Mouse (Mus musculus) liver, embryonic 14.5 days (tissue): ENCODE data around the gene Sgpl1. TPM values are rescaled to one million over a fixed set of nuclear protein-coding genes. Genes with fewer than 3 reads are reported as not detected.

Experiments
- ATAC-seq: fragments of 200-750 bp; cut with Nextera tagmentation; 2 replicates; pipeline ENCODE4 v1.8.0; 2017; ENCODE audit warnings: moderate number of reproducible peaks, mild to moderate bottlenecking, moderate library complexity; ENCODE audit not compliant: insufficient read depth
- DNase-seq, 3 experiments: peaks; one replicate each; pipeline ENCODE4 v3.0.0-alpha.2; 2012 to 2013; ENCODE audit warnings: low read depth in 3 of 3, low spot score in 3 of 3
- H3K27ac ChIP-seq: fragments of 300-500 bp; sonication (generic); 2 replicates; pipeline ENCODE4 v1.5.1; 2014; ENCODE audit warnings: moderate library complexity, mild to moderate bottlenecking, control low read depth, inconsistent platforms
- H3K27me3 ChIP-seq: fragments of 300-500 bp; sonication (generic); 2 replicates; pipeline ENCODE4 v1.6.1; 2014; ENCODE audit warnings: mild to moderate bottlenecking, low read length, moderate library complexity; ENCODE audit not compliant: control insufficient read depth, insufficient read depth
- H3K36me3 ChIP-seq: fragments of 300-500 bp; sonication (generic); replicated peaks from 2 replicates; pipeline ENCODE4 v1.6.1; 2014; ENCODE audit warnings: low read depth; ENCODE audit not compliant: control insufficient read depth, insufficient read depth
- H3K4me1 ChIP-seq, 2 experiments: fragments of 200-500 bp in 1 of 2; fragments of 300-500 bp in 1 of 2; sonication (generic) in 1 of 2; replicated peaks; 2 replicates each; pipeline ENCODE4 v1.6.1; 2012 to 2014; ENCODE audit warnings: antibody characterized with exemption in 1 of 2, inconsistent platforms in 1 of 2, low read length in 1 of 2; ENCODE audit not compliant: control insufficient read depth in 2 of 2, insufficient read depth in 2 of 2
- H3K4me2 ChIP-seq: fragments of 300-500 bp; sonication (generic); 2 replicates; pipeline ENCODE4 v1.6.1; 2014; ENCODE audit warnings: low read depth, mild to moderate bottlenecking, control low read depth, moderate library complexity
- H3K4me3 ChIP-seq, 2 experiments: fragments of 200-500 bp in 1 of 2; fragments of 300-500 bp in 1 of 2; sonication (generic) in 1 of 2; 2 replicates each; pipeline ENCODE4 v1.5.1; 2012 to 2014; ENCODE audit warnings: low read depth in 2 of 2, low read length in 2 of 2, mild to moderate bottlenecking in 2 of 2, control low read depth in 1 of 2, inconsistent platforms in 1 of 2, moderate library complexity in 1 of 2; ENCODE audit not compliant: insufficient read depth in 1 of 2
- H3K9ac ChIP-seq: fragments of 300-500 bp; sonication (generic); replicated peaks from 2 replicates; pipeline ENCODE4 v1.6.1; 2014; ENCODE audit warnings: mild to moderate bottlenecking, control low read depth, moderate library complexity
- H3K9me3 ChIP-seq: fragments of 300-500 bp; sonication (generic); 2 replicates; pipeline ENCODE4 v1.6.1; 2016; ENCODE audit warnings: low read length, mixed read lengths; ENCODE audit not compliant: control insufficient read depth
- CTCF ChIP-seq: IDR thresholded peaks from 2 replicates; pipeline ENCODE4 v1.5.1; 2016; ENCODE audit warnings: antibody characterized with exemption, low read depth, control low read depth
- EP300 ChIP-seq: IDR thresholded peaks from 2 replicates; pipeline ENCODE4 v1.6.1; 2016; ENCODE audit warnings: antibody characterized with exemption, low read depth
- WGBS: fragments of 180-500 bp; shearing (Covaris S2); extraction: QIAGEN DNeasy Blood & Tissue Kit; methylation state at CpG from one replicate; pipeline ENCODE4 v1.1.7; 2014; ENCODE audit not compliant: insufficient replicate concordance; 5-methylcytosine and 5-hydroxymethylcytosine counted together
- polyA plus RNA-seq, 2 experiments: library from polyadenylated mRNA; depleted of rRNA in 1 of 2; stranded (reverse) in 1 of 2; unstranded in 1 of 2; fragments of >200 nt; fragmentation: Nextera tagmentation in 1 of 2; extraction: Ambion mirVana in 1 of 2; gene quantifications; 2 replicates each; pipeline versions ENCODE4 v1.2.1 to v1.2.3; 2012 to 2014

The Sgpl1 gene
- polyA plus RNA-seq (2012; rRNA removed) (7.9 and 10.7 TPM in 2 replicates), polyA plus RNA-seq (2014; fragmentation: Nextera tagmentation; extraction: Ambion mirVana) (16.6 and 18.1 TPM in 2 replicates)

DNA sequence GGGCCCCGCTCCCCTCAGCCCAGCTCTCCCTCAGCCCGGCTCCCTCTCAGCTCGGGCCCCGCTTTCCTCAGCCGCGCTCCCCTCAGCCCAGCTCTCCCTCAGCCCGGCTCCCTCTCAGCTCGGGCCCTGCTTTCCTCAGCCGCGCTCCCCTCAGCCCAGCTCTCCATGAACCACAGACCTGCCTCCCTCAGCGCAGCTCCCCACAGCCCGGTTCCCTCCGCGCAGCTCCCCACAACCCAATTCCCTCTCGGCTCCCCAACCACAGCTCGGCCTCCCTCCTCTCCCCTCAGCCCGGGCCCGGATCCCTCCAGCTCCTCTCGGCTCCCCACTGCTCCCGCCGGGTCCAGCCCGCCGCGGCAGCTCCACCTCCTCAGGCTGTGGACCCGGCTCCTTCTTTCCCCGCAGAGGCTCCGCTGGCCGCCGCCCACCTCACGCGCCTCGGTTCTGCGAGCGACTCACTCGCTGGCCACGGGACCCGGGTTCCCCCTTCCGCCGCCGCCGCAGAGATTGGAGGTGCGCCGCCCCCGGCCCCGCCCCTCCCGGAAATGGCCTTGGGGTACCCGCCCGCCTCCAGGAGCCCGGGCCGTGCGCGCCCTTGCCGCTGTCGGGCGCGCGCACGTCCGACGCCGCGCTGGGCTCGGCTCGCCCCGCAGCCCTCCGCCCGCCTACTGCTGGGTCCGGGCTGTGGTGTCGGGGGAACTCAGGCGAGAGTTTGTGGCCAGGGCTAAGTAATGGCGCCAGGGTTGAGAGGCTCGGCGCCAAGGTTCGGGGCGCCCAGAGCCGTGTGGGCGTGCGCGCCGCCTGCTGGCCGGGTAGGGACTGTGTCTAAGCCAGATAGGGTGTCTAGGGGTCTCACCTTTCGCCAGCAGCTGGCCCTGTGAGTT, at the start of gene Sgpl1:
Gene Sgpl1 (minus strand): TSS at position 547 of the 884 bp plus-strand sequence.
- Histone ChIP-seq H3K4me1 (peaks cover 22 to 40% of the 10 kb centered on the region in 2 experiments), H3K4me3 (peak within 1 kb of the TSS; percentile 78 to 90), H3K4me2 (peak within 1 kb of the TSS; percentile 82), H3K9me3 (no peaks in the 10 kb centered on the region), H3K27ac (peak within 1 kb of the TSS; percentile 55), H3K36me3 (no peaks in the 10 kb centered on the region), H3K9ac (peak within 1 kb of the TSS; percentile 78), H3K27me3 (no peaks in the 10 kb centered on the region)
- DNase-seq (peak; percentile 70 to 77 (median 72)), ATAC-seq (peak; percentile 88)
- TF ChIP-seq EP300: no peak
- peak; percentile 94 for TF ChIP-seq CTCF
- under 1% methylated on average over 82 of the region's 82 CpGs for WGBS

DNA sequence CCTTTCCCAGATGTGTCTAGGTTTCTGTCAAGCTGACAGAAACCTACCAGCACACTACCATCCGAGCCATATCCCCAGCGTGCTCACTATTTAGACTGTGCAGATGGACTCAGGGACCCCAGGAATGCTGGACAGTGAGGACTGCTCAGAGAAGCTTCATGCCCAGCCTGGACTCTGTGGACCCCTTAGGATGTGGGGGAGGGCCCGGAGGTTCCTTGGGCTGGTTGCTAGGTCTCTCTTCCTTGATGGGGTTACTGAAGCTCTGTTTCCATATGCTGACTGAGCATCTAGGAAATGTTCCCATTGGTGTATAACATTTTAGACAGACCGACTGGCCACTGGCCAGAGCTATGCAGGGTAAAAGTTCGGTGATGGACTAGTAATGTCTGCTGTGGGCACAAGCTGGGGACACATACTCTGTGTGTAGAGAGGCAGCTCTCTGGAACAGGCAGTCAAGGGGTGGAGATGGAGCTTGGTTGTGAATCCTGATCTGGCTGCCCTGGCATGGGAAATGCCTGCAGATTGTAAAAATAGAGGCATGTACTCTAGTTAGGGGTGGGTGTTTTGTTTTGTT, 48.3 kb upstream of the Sgpl1 start:
- Histone ChIP-seq H3K36me3 (no peaks in the 10 kb centered on the region), H3K27me3 (no peaks in the 10 kb centered on the region), H3K4me3 (no peak overlapping the region), H3K4me1 (no peaks in the 10 kb centered on the region), H3K9ac (no peak overlapping the region), H3K4me2 (no peak overlapping the region), H3K27ac (no peak overlapping the region), H3K9me3 (no peaks in the 10 kb centered on the region)
- 56% methylated on average over 5 of the region's 5 CpGs for WGBS
- ATAC-seq: no peak
- no peak for DNase-seq
- TF ChIP-seq EP300: no peak
- no peak for TF ChIP-seq CTCF

DNA sequence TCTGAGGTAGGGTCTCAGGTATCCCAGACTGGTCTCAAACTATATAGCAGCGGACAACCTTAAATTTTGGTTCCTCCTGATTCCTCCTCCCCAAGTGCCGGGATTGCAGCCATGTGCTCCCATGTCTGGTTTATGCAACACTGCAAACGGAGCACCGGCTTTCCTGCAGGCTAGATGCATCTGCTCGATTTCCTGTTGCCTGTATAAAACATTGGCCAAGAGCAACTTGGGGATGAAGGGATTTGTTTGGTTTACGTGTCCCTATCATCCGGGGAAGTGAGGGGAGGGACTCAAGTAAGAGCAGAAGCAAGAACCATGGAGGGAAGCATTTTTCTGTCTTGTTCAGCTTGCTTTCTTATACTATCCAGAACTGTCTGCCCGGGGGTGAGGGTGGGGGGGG, 47.7 kb upstream of the Sgpl1 start:
- no peaks in the 10 kb centered on the region for H3K9me3 ChIP-seq
- no peaks in the 10 kb centered on the region for H3K36me3 ChIP-seq
- no peak overlapping the region for H3K4me2 ChIP-seq
- WGBS: 61% methylated on average over 8 of the region's 8 CpGs
- H3K9ac ChIP-seq: no peak overlapping the region
- H3K27ac ChIP-seq: no peak overlapping the region
- ATAC-seq (no peak), DNase-seq (no peak)
- no peak overlapping the region for H3K4me3 ChIP-seq
- H3K27me3 ChIP-seq: no peaks in the 10 kb centered on the region
- no peaks in the 10 kb centered on the region for H3K4me1 ChIP-seq
- TF ChIP-seq CTCF: no peak
- TF ChIP-seq EP300: no peak

DNA sequence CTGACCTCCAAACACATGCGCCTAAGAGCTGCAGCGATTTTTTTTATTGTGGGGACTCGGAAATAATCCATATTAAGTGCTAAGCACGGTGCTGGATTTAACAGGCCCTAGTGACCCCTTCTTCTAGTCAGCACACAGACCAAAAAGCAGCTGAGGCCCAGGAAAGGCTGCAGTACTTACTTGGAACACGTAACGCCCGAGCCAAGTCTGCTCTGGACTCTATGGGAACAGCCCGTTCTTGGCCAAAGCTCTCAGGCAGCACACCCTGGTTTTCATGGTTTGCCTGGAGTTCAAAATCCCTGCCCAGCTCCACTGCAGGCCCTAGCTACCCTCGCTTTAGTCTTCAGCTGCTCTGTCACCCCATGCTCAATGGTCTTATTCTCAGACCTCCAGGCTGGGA, 47.1 kb upstream of the Sgpl1 start:
- no peak overlapping the region for H3K4me2 ChIP-seq
- H3K4me3 ChIP-seq: no peak overlapping the region
- H3K4me1 ChIP-seq: no peaks in the 10 kb centered on the region
- H3K9me3 ChIP-seq: no peaks in the 10 kb centered on the region
- WGBS: 69% methylated on average over 9 of the region's 9 CpGs
- H3K36me3 ChIP-seq: no peaks in the 10 kb centered on the region
- DNase-seq (no peak), ATAC-seq (no peak)
- TF ChIP-seq CTCF: no peak
- TF ChIP-seq EP300: no peak
- no peak overlapping the region for H3K9ac ChIP-seq
- no peak overlapping the region for H3K27ac ChIP-seq
- no peaks in the 10 kb centered on the region for H3K27me3 ChIP-seq

DNA sequence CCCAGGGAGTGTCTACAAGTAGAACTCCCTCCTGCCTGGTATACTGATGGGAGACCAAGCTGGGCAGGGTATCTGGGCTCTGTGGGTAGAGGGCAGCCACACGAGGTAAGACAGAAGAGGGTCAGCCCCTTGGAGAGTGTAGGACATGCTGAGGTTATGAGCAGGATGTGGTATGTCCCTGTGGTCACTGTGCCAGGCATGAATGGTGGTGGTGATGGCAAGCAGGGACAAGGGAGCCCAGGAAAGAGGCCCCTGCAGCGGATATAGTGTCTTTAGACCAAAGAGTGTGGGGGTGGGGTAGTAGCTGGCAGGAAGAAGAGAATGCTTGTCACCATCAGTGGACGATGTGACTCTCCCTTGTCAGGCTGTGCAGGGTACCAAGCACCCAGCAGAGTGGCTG, 40.5 kb upstream of the Sgpl1 start:
- no peaks in the 10 kb centered on the region for H3K27me3 ChIP-seq
- no peak overlapping the region for H3K9ac ChIP-seq
- WGBS: 10% methylated on average over 3 of the region's 3 CpGs
- H3K9me3 ChIP-seq: no peaks in the 10 kb centered on the region
- H3K4me3 ChIP-seq: no peak overlapping the region
- no peaks in the 10 kb centered on the region for H3K4me1 ChIP-seq
- TF ChIP-seq CTCF (no peak), EP300 (no peak)
- ATAC-seq: no peak
- H3K27ac ChIP-seq: no peak overlapping the region
- H3K36me3 ChIP-seq: no peaks in the 10 kb centered on the region
- H3K4me2 ChIP-seq: no peak overlapping the region
- DNase-seq: no peak
